Mouse (Mus musculus) hindbrain, embryonic 16.5 days (tissue): ENCODE measurements around the gene Arpc2. TPM values are rescaled to one million over a fixed set of nuclear protein-coding genes. Genes with fewer than 3 reads are reported as not detected.

Source experiments
- ATAC-seq: fragments of 200-750 bp; cut with Nextera tagmentation; 2 replicates; pipeline ENCODE4 v1.8.0; 2017; ENCODE audit warnings: moderate TSS enrichment, moderate library complexity
- H3K27ac ChIP-seq: fragments of 300-500 bp; sonication (generic); 2 replicates; pipeline ENCODE4 v1.5.1; 2014; ENCODE audit warnings: low read depth, mild to moderate bottlenecking, control low read depth, low read length, moderate library complexity
- H3K27me3 ChIP-seq: fragments of 300-500 bp; sonication (generic); replicated peaks from 2 replicates; pipeline ENCODE4 v1.6.1; 2014; ENCODE audit warnings: low read length; ENCODE audit not compliant: control insufficient read depth, insufficient read depth
- H3K36me3 ChIP-seq: fragments of 300-500 bp; sonication (generic); 2 replicates; pipeline ENCODE4 v1.6.1; 2014; ENCODE audit warnings: mild to moderate bottlenecking, low read length, moderate library complexity, mixed read lengths; ENCODE audit not compliant: control insufficient read depth, insufficient read depth
- H3K4me1 ChIP-seq: fragments of 300-500 bp; sonication (generic); 2 replicates; pipeline ENCODE4 v1.6.1; 2014; ENCODE audit warnings: low read depth, low read length; ENCODE audit not compliant: control insufficient read depth, insufficient read depth
- H3K4me2 ChIP-seq: fragments of 300-500 bp; sonication (generic); 2 replicates; pipeline ENCODE4 v1.6.1; 2014; ENCODE audit warnings: mild to moderate bottlenecking, low read length, control low read depth, moderate library complexity
- H3K4me3 ChIP-seq: fragments of 300-500 bp; sonication (generic); 2 replicates; pipeline ENCODE4 v1.5.1; 2014; ENCODE audit warnings: mild to moderate bottlenecking, low read length, control low read depth, moderate library complexity
- H3K9ac ChIP-seq: fragments of 300-500 bp; sonication (generic); 2 replicates; pipeline ENCODE4 v1.6.1; 2014; ENCODE audit warnings: low read depth, mild to moderate bottlenecking, control low read depth, low read length, moderate library complexity
- H3K9me3 ChIP-seq: fragments of 300-500 bp; sonication (generic); 2 replicates; pipeline ENCODE4 v1.6.1; 2014; ENCODE audit warnings: mild to moderate bottlenecking, low read length, moderate library complexity; ENCODE audit not compliant: control insufficient read depth
- WGBS: fragments of 180-500 bp; shearing (Covaris S2); extraction: QIAGEN DNeasy Blood & Tissue Kit; methylation state at CpG from one replicate; pipeline ENCODE4 v1.1.7; 2014; 5-methylcytosine and 5-hydroxymethylcytosine counted together
- polyA plus RNA-seq: library from polyadenylated mRNA; unstranded; fragments of >200 nt; fragmentation: Nextera tagmentation; extraction: Ambion mirVana; gene quantifications from 2 replicates; pipeline ENCODE4 v1.2.1, GENCODE M21; 2015

Gene Arpc2
- polyA plus RNA-seq, 1 experiment from 2014 or later, result 415 TPM

- Histone ChIP-seq H3K36me3 (no peaks in the 10 kb centered on the region; the same call in 1 of the 2 replicates), H3K4me3 (no peak overlapping the region), H3K4me1 (peaks cover 23% of the 10 kb centered on the region), H3K27ac (no peak overlapping the region), H3K27me3 (no peaks in the 10 kb centered on the region), H3K9me3 (no peaks in the 10 kb centered on the region), H3K9ac (no peak overlapping the region), H3K4me2 (no peak overlapping the region)
- no peak for ATAC-seq
- WGBS, result 83% methylated on average over 11 of the region's 11 CpGs
These were observed 56.6 kb downstream of the Arpc2 start for GRCm38 (mm10) chr1:74292331-74293020.

DNA sequence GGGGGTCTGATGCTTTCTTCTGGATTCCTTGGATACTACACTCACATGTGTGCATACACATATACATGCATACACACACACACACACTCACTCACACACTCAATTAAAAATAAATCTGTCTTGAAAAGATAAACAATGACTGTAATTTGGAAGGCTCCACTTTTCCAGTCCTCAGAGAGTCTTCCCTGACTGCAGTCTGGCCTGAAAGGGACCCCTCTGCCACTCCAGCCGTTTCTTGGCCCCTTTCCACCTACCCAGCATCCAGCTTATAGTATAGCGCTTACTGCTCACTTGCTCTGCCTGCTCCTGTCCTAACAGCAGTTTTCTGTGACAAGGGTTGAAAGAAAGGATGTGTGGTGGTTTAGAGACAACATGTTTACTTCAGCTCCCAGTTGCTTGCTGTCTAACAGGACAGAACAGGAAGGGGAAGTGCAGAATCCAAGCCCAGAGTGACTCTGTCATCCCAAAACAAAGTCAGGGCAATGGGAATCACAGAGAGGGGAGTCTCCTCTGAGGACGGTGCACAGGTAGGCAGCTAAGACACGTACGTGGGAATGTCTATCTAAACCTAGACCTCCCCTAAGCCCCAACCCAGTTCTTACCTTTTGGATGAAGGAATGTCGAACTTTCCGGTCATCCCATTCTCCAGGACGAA lies 57.5 kb downstream of the Arpc2 start:
- no peak overlapping the region for H3K4me3 ChIP-seq
- H3K36me3 ChIP-seq, result no peaks in the 10 kb centered on the region; the same call in 1 of the 2 replicates
- H3K27ac ChIP-seq, result no peak overlapping the region

DNA sequence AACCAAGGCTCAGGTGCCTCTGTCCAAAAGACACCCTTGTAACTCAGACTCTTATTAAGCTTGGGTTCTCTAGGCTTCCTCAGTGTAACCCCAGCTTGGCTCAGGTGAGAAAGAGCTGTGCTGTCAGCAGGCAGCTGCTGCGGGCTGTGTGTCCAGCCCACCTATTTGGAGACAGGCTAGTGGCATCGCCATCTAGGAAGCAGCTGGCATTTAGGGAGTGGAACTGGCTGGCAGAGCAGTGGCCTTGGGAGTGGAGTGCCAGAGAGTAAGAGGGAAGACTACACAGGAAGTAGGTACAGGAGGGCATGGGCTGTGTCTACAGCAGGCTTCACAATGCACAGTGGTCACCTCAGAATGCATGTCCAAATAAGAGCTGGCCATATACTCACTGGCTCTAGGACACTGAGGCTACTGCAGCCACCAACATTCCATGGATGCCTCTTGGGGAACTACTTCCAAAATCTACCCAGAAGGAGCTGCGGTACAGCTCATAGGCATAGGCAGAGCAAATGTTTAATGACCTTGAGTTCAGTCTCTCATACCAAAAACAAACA lies 58.3 kb downstream of the Arpc2 start:
- H3K9me3 ChIP-seq, result no peaks in the 10 kb centered on the region
- no peak for ATAC-seq
- no peak overlapping the region for H3K9ac ChIP-seq
- no peak overlapping the region for H3K4me2 ChIP-seq
- no peak overlapping the region for H3K4me3 ChIP-seq
- no peaks in the 10 kb centered on the region; the same call in 1 of the 2 replicates for H3K36me3 ChIP-seq
- H3K4me1 ChIP-seq, result peaks cover 24% of the 10 kb centered on the region
- H3K27ac ChIP-seq, result no peak overlapping the region
- no peaks in the 10 kb centered on the region for H3K27me3 ChIP-seq
- 91% methylated on average over 3 of the region's 3 CpGs for WGBS

More for the DNA sequence above, 57.5 kb downstream of the Arpc2 start:
- no peak overlapping the region for H3K9ac ChIP-seq
- H3K27me3 ChIP-seq, result no peaks in the 10 kb centered on the region
- no peak for ATAC-seq
- H3K4me2 ChIP-seq, result no peak overlapping the region
- no peaks in the 10 kb centered on the region for H3K9me3 ChIP-seq
- WGBS, result 83% methylated on average over 8 of the region's 8 CpGs
- peaks cover 23% of the 10 kb centered on the region for H3K4me1 ChIP-seq

DNA sequence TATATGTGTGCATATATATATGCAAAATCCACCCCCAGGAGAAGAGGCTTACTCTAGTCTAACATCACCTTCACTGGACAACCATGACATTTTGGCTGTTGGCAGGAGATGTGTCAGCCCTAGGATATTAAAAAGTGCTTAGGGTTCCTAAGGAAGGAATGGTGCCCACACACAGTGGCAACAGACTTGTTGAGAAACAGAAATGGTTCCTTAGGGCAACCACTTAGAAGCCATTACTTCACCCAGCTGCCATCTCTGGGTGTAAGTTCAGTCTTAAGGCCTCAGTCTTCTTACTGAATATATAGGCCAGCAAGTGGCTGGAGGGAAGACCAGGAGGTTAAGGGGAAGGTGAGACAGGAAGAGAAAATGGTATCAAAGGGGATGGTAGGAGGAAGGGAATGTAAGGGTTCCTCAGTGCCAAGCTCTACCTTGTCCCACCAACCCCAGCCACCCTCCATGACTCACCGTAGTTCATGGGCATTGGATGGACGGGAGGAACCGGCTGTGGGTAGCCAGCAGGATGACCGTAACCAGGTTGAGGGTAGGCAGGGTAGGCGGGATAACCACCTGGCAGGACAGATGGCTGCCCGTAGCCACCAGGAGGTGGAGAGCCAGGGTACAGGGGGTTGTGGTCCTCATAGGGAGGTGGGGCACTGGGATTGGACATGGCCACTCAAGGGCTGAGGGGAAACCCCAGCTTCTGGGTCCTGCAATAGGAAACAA lies 59.0 kb downstream of the Arpc2 start:
- Histone ChIP-seq H3K27ac (peak overlapping the region; percentile 86), H3K4me2 (no peak overlapping the region; the same call in 1 of the 2 replicates), H3K4me1 (peaks cover 26% of the 10 kb centered on the region), H3K9me3 (no peaks in the 10 kb centered on the region), H3K9ac (no peak overlapping the region), H3K4me3 (no peak overlapping the region), H3K36me3 (no peaks in the 10 kb centered on the region), H3K27me3 (no peaks in the 10 kb centered on the region)
- WGBS, result 88% methylated on average over 6 of the region's 6 CpGs
- ATAC-seq, result no peak

- WGBS, result 21% methylated on average over 9 of the region's 9 CpGs
- Histone ChIP-seq H3K36me3 (no peaks in the 10 kb centered on the region), H3K9me3 (no peaks in the 10 kb centered on the region), H3K4me3 (no peak overlapping the region), H3K27me3 (no peaks in the 10 kb centered on the region), H3K4me1 (peaks cover 26% of the 10 kb centered on the region), H3K27ac (peak overlapping the region; percentile 86), H3K4me2 (peak overlapping the region; percentile 14; the same call in 1 of the 2 replicates), H3K9ac (peak overlapping the region; percentile 20; the same call in 1 of the 2 replicates)
- peak; percentile 94 for ATAC-seq
These were observed 59.7 kb downstream of the Arpc2 start for GRCm38 (mm10) chr1:74295456-74296171.

DNA sequence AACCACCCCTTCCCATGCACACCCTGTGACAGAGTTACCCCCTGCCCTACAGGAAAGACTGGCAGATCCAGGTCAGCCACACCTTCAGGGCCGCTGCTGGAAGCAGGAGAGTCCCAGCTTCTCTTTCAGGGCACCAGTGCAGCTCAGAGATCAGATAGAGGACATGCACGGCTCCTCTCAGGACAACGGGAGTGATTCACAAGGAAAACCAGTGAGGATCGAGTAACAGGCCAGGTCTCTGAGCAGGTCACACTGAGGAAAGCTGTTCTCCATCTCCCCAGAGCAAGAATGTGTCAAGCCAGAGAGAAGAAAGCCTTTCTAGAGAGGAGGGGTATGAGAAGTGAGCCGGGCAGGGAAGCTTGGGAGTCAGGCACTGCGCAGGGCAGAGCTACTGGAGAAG lies 60.6 kb downstream of the Arpc2 start:
- Histone ChIP-seq H3K27me3 (no peaks in the 10 kb centered on the region), H3K36me3 (no peaks in the 10 kb centered on the region), H3K4me3 (no peak overlapping the region), H3K4me1 (peaks cover 26% of the 10 kb centered on the region), H3K9ac (no peak overlapping the region; the same call in 1 of the 2 replicates), H3K27ac (peak overlapping the region; percentile 86), H3K4me2 (no peak overlapping the region), H3K9me3 (no peaks in the 10 kb centered on the region)
- ATAC-seq, result no peak
- 66% methylated on average over 6 of the region's 6 CpGs for WGBS

GRCm38 (mm10) chr1:74297269-74297668 lies 61.4 kb downstream of the Arpc2 start:
- H3K9ac ChIP-seq, result no peak overlapping the region
- H3K9me3 ChIP-seq, result no peaks in the 10 kb centered on the region
- ATAC-seq, result no peak
- 66% methylated on average over 3 of the region's 3 CpGs for WGBS
- no peaks in the 10 kb centered on the region; the same call in 1 of the 2 replicates for H3K27me3 ChIP-seq
- H3K4me1 ChIP-seq, result peaks cover 26% of the 10 kb centered on the region
- H3K27ac ChIP-seq, result no peak overlapping the region
- no peaks in the 10 kb centered on the region for H3K36me3 ChIP-seq
- H3K4me3 ChIP-seq, result no peak overlapping the region
- H3K4me2 ChIP-seq, result no peak overlapping the region

DNA sequence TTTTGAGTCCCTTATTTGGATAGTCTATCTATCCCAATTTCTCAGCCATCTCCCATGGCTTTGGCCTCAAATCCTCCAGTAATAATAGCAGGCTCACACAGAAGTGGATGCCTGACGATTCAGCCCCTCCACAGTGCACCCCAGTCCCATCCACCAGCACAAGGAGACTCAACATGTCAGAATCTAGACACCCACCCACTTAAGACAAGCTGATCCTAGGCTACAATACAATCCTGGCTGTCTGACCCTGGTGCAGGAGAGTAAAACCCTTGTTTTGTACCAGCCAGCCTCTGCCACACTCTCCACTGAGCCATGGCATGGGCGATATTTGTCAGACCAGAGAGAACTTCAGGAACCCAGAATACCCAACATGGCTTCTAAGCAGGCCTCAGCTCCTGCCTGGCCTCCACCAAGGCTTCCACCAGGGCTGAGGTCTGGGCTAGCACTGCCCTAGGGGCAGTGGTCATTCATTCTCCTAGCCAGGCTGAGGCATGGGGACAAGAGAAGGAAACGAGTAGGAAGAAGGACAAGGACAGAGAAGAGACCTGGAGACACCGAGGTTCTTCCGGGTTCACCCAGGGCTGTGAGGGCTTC lies 62.4 kb downstream of the Arpc2 start:
- ATAC-seq, result no peak
- H3K36me3 ChIP-seq, result no peaks in the 10 kb centered on the region
- H3K4me1 ChIP-seq, result peaks cover 26% of the 10 kb centered on the region
- H3K9me3 ChIP-seq, result no peaks in the 10 kb centered on the region
- no peak overlapping the region for H3K4me3 ChIP-seq
- H3K27ac ChIP-seq, result no peak overlapping the region
- H3K4me2 ChIP-seq, result no peak overlapping the region
- H3K9ac ChIP-seq, result no peak overlapping the region
- 90% methylated on average over 5 of the region's 5 CpGs for WGBS
- H3K27me3 ChIP-seq, result peaks cover 7% of the 10 kb centered on the region
